Mouse (Mus musculus): ENCODE measurements around the gene Eif5. TPM values are rescaled to one million over a fixed set of nuclear protein-coding genes. Genes with fewer than 3 reads are reported as not detected.

Gene Eif5
- total RNA-seq, 2 experiments from 2014 or later, result 155 to 167 TPM

Other genes with a start within 250 kb of the Eif5 start
- 10 to 100 TPM; 73.0 to 82.1 TPM for gene Cdc42bpb, start 160.3 kb upstream of the Eif5 start, total RNA-seq (2021)
- gene Lbhd2, start 131.2 kb upstream of the Eif5 start, total RNA-seq (2021), result not detected
- 1 to 10 TPM; 4.1 to 5.5 TPM for gene Exoc3l4, start 121.0 kb upstream of the Eif5 start, total RNA-seq (2021)
- 10 to 100 TPM; 38.0 to 40.4 TPM for gene Tnfaip2, start 95.5 kb upstream of the Eif5 start, total RNA-seq (2021)
- gene Gm266, start 52.2 kb upstream of the Eif5 start, total RNA-seq (2021), result 1 to 10 TPM; 1.2 to 1.7 TPM
- gene Mark3, start 36.5 kb downstream of the Eif5 start, total RNA-seq (2021), result 10 to 100 TPM; 65.2 to 72.1 TPM
- gene Ckb, start 134.3 kb downstream of the Eif5 start, total RNA-seq (2021), result 100 to 1,000 TPM in 1 of 2 experiments, 10 to 100 TPM in 1; 98.4 to 117 TPM
- 1 to 10 TPM; 3.3 to 4.7 TPM for gene Trmt61a, start 140.1 kb downstream of the Eif5 start, total RNA-seq (2021)
- 10 to 100 TPM; 22.6 to 22.7 TPM for gene Bag5, start 175.2 kb downstream of the Eif5 start, total RNA-seq (2021)
- 10 to 100 TPM; 36.9 to 37.0 TPM for gene Apopt1, start 175.2 kb downstream of the Eif5 start, total RNA-seq (2021)
- 100 to 1,000 TPM; 120 to 129 TPM for gene Klc1, start 220.8 kb downstream of the Eif5 start, total RNA-seq (2021)

All from heart, postnatal 14 days (tissue).